Mouse (Mus musculus) thymus, adult 2 months (tissue): ENCODE measurements at regions not wholly inside any gene's neighbourhood (a gene's known extent, or its start where the extent isn't known, plus 50 kb on each side); places are given as distances from the start of the nearest gene placed in this dataset.
A peak's percentile ranks its signal among the peaks of the same experiment; 100 is the strongest.
"Not testable (repeated sequence)": the region's sequence is repeated elsewhere in the genome, so short reads cannot be mapped to it uniquely, and the experiment has no call there.

Experiments used
- DNase-seq: peaks from one replicate; pipeline ENCODE4 v3.0.0; 2021
- H3K27ac ChIP-seq: fragments of 200-500 bp; 2 replicates; pipeline ENCODE4 v1.5.1; 2012; ENCODE audit warnings: low read length, control low read depth; ENCODE audit not compliant: control insufficient read depth, insufficient read depth
- H3K27me3 ChIP-seq: fragments of 200-500 bp; 2 replicates; pipeline ENCODE4 v1.6.1; 2012; ENCODE audit warnings: mild to moderate bottlenecking, low read length, moderate library complexity, mixed read lengths; ENCODE audit not compliant: control insufficient read depth, insufficient read depth
- H3K36me3 ChIP-seq: fragments of 200-500 bp; 2 replicates; pipeline ENCODE4 v1.6.1; 2012; ENCODE audit warnings: mild to moderate bottlenecking, low read length, moderate library complexity; ENCODE audit not compliant: control insufficient read depth, insufficient read depth
- H3K4me1 ChIP-seq: fragments of 200-500 bp; replicated peaks from 2 replicates; pipeline ENCODE4 v1.6.1; 2012; ENCODE audit warnings: low read length; ENCODE audit not compliant: control insufficient read depth, insufficient read depth
- H3K4me3 ChIP-seq: fragments of 200-500 bp; 2 replicates; pipeline ENCODE4 v1.5.1; 2012; ENCODE audit warnings: mild to moderate bottlenecking, low read length, control low read depth, moderate library complexity; ENCODE audit not compliant: control insufficient read depth, insufficient read depth
- WGBS: fragments of 180-500 bp; shearing (Covaris S2); methylation state at CpG from one replicate; pipeline ENCODE4 v1.1.7; 2018; 5-methylcytosine and 5-hydroxymethylcytosine counted together

DNA sequence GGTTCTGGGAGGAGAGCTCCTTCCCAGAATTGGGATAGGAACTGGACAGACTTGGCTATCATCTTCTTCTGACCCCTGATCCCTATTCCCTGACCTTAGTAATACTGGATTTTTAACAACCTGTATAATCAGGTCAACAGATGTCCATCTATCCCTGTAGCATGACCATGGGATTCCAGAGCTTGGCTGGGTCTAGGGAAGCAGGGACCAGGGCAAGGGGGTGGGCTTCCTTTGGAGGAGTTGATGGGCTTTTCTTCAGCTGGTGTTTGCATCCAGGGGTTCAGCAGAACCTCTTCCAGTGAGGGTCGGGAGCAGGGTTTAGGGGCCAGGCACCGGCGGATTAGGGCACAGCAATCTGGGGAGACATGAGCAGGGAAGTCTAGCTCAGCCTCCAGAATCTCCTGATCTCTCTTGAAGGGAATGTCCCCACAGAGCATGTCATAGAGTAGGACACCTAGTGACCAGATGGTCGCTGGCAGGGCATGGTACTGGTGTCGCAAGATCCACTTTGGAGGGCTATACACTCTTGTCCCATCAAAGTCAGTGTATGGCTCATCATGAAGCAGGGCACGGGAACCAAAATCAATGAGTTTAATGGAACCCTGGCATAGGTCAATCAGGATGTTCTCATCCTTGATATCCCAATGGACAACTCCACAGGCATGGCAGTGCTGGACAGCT, 58.1 kb upstream of the Gm21119 start:
- not testable (repeated sequence) for H3K4me3 ChIP-seq, H3K27me3 ChIP-seq
- no CpG with 5 or more reads among the region's 6 CpGs for WGBS

DNA sequence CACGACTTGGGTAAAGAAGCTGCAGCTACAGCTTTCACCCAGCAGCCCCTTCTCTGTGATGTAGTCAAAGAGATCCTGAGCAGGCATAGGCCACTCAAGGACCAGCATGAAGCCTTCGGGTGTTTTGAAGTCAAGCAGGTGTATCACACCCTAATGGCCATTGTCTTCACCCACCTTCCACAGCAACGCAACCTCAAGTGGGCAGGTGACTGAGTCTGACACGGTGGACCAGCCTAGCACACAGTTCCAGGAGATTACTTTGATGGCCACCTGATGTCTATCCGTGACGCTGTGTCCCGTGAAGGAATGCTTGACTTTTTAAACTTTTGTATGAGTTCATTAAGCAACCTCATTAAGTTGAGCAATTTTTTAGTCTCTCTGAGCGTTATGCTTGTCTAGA, 57.5 kb upstream of the Gm21119 start:
- not testable (repeated sequence) for H3K27me3 ChIP-seq, H3K27ac ChIP-seq, H3K4me1 ChIP-seq, H3K4me3 ChIP-seq, DNase-seq, H3K36me3 ChIP-seq
- WGBS: 87% methylated on average over 7 of the region's 8 CpGs

More for the DNA sequence above, 58.1 kb upstream of the Gm21119 start:
- H3K4me1 ChIP-seq, H3K27ac ChIP-seq, DNase-seq, H3K36me3 ChIP-seq: not testable (repeated sequence)

DNA sequence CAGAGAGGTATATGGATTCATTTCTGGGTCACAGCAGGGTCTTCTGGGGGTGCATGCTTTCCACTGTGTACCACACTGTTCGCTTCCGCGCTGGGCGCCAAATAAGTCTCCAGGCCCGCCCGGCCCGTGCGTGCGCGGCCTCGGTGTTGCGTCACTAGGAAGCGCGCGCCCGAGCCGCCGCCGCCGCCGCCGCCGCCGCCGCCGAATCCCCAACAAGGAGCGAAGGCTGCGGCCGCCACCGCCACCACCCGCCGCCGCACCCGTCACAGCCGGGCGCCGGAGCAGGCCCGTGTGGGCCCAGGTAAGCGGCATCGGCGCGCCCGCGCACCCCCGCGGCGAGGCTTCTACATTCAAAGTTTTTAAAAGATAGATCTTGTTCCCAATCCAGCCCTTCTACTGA, 57.1 kb upstream of the Gm21119 start:
- H3K4me1 ChIP-seq, H3K4me3 ChIP-seq, H3K36me3 ChIP-seq, H3K27ac ChIP-seq, H3K27me3 ChIP-seq: not testable (repeated sequence)
- WGBS: 84% methylated on average over 47 of the region's 47 CpGs
- peak; percentile 50 for DNase-seq
